Mouse (Mus musculus) right cerebral cortex, postnatal 4 days (tissue): ENCODE results near the gene Fra10ac1.

ENCODE experiments used
- DNase-seq: peaks from one replicate; pipeline ENCODE4 v3.0.0-alpha.2; 2022

The Fra10ac1 gene

GRCm38 (mm10) chr19:38228699-38229098 is 4.7 kb upstream of the Fra10ac1 start:
- DNase-seq = no peak

GRCm38 (mm10) chr19:38224685-38225060 is 717 bp upstream of the Fra10ac1 start:
- DNase-seq = peak; percentile 35

GRCm38 (mm10) chr19:38223356-38223904 is 526 bp downstream of the Fra10ac1 start:
- no peak for DNase-seq

- DNase-seq = no peak
Measured at GRCm38 (mm10) chr19:38217696-38218095, 6.3 kb downstream of the Fra10ac1 start.

- DNase-seq = peak; percentile 54
Measured at GRCm38 (mm10) chr19:38206669-38207068, 17.3 kb downstream of the Fra10ac1 start.

- DNase-seq = no peak
Measured at GRCm38 (mm10) chr19:38198731-38199130, 25.2 kb downstream of the Fra10ac1 start.

- DNase-seq = no peak
Measured at GRCm38 (mm10) chr19:38195245-38195644, 28.7 kb downstream of the Fra10ac1 start.

GRCm38 (mm10) chr19:38191446-38191845 is 32.5 kb downstream of the Fra10ac1 start:
- no peak for DNase-seq

- no peak for DNase-seq
Measured at GRCm38 (mm10) chr19:38190606-38191005, 33.4 kb downstream of the Fra10ac1 start.

- no peak for DNase-seq
Measured at GRCm38 (mm10) chr19:38187345-38187680, 36.6 kb downstream of the Fra10ac1 start.

GRCm38 (mm10) chr19:38186631-38187344 is 37.2 kb downstream of the Fra10ac1 start:
- no peak for DNase-seq

- no peak for DNase-seq
Measured at GRCm38 (mm10) chr19:38179675-38180074, 44.3 kb downstream of the Fra10ac1 start.

GRCm38 (mm10) chr19:38164633-38165032 is 59.3 kb downstream of the Fra10ac1 start:
- no peak for DNase-seq

- no peak for DNase-seq
Measured at GRCm38 (mm10) chr19:38161648-38162354, 62.2 kb downstream of the Fra10ac1 start.

- no peak for DNase-seq
Measured at GRCm38 (mm10) chr19:38156243-38156642, 67.7 kb downstream of the Fra10ac1 start.

- no peak for DNase-seq
Measured at GRCm38 (mm10) chr19:38143540-38144271, 80.2 kb downstream of the Fra10ac1 start.
